Mouse (Mus musculus): Measurements from ENCODE around the gene Apon. TPM values are rescaled to one million over a fixed set of nuclear protein-coding genes. Genes with fewer than 3 reads are reported as not detected.
A peak's percentile ranks its signal among the peaks of the same experiment; 100 is the strongest.

Gene Apon
- polyA plus RNA-seq, 1 experiment = 3.2 TPM

GRCm38 (mm10) chr10:128297622-128298021 lies 43.7 kb downstream of the Apon start:
- 85% methylated on average over 11 of the region's 11 CpGs for WGBS

GRCm38 (mm10) chr10:128298243-128298642 lies 44.3 kb downstream of the Apon start:
- Histone ChIP-seq H3K27ac (ENCODE audit: control insufficient read depth, insufficient read depth, low read depth, low read length, poor library complexity) (peak overlapping the region; percentile 44; the same call in 1 of the 2 replicates), H3K4me1 (ENCODE audit: control insufficient read depth, insufficient read depth, low read length) (peaks cover 3% of the 10 kb centered on the region; the same call in 1 of the 2 replicates), H3K4me3 (replicated peaks; ENCODE audit: control insufficient read depth, low read depth, low read length) (no peak overlapping the region)
- TF ChIP-seq POLR2A (IDR thresholded peaks at IDR 0.05; ENCODE audit: borderline replicate concordance, control insufficient read depth, low read depth, low read length) (no peak), CTCF (IDR thresholded peaks at IDR 0.05; ENCODE audit: control insufficient read depth, insufficient read depth, low read length) (no peak)
- WGBS = 20% methylated on average over 6 of the region's 6 CpGs

More at GRCm38 (mm10) chr10:128297622-128298021, 43.7 kb downstream of the Apon start:
- Histone ChIP-seq H3K4me3 (replicated peaks; ENCODE audit: control insufficient read depth, low read depth, low read length) (no peak overlapping the region), H3K27ac (ENCODE audit: control insufficient read depth, insufficient read depth, low read depth, low read length, poor library complexity) (peak overlapping the region; percentile 44), H3K4me1 (ENCODE audit: control insufficient read depth, insufficient read depth, low read length) (peaks cover 3% of the 10 kb centered on the region; the same call in 1 of the 2 replicates)
- no peak for TF ChIP-seq POLR2A (IDR thresholded peaks at IDR 0.05; ENCODE audit: borderline replicate concordance, control insufficient read depth, low read depth, low read length)
- TF ChIP-seq CTCF (IDR thresholded peaks at IDR 0.05; ENCODE audit: control insufficient read depth, insufficient read depth, low read length) = no peak

GRCm38 (mm10) chr10:128298702-128299171 lies 44.8 kb downstream of the Apon start, which contains the start of gene Il23a:
Gene Il23a, minus strand, starts transcription at chr10:128298752.
- 51% methylated on average over 11 of the region's 11 CpGs for WGBS
- no peak within 1 kb of the TSS for H3K4me3 ChIP-seq (replicated peaks; ENCODE audit: control insufficient read depth, low read depth, low read length)
- TF ChIP-seq POLR2A (IDR thresholded peaks at IDR 0.05; ENCODE audit: borderline replicate concordance, control insufficient read depth, low read depth, low read length) = no peak
- TF ChIP-seq CTCF (IDR thresholded peaks at IDR 0.05; ENCODE audit: control insufficient read depth, insufficient read depth, low read length) = no peak
- H3K27ac ChIP-seq (ENCODE audit: control insufficient read depth, insufficient read depth, low read depth, low read length, poor library complexity) = peak within 1 kb of the TSS; percentile 44
- peaks cover 3% of the 10 kb centered on the region; the same call in 1 of the 2 replicates for H3K4me1 ChIP-seq (ENCODE audit: control insufficient read depth, insufficient read depth, low read length)

GRCm38 (mm10) chr10:128302357-128302756 lies 48.5 kb downstream of the Apon start:
- H3K4me1 ChIP-seq (ENCODE audit: control insufficient read depth, insufficient read depth, low read length) = peaks cover 5% of the 10 kb centered on the region; the same call in 1 of the 2 replicates
- no peak overlapping the region for H3K27ac ChIP-seq (ENCODE audit: control insufficient read depth, insufficient read depth, low read depth, low read length, poor library complexity)
- TF ChIP-seq CTCF (IDR thresholded peaks at IDR 0.05; ENCODE audit: control insufficient read depth, insufficient read depth, low read length) (no peak), POLR2A (IDR thresholded peaks at IDR 0.05; ENCODE audit: borderline replicate concordance, control insufficient read depth, low read depth, low read length) (no peak)
- H3K4me3 ChIP-seq (replicated peaks; ENCODE audit: control insufficient read depth, low read depth, low read length) = no peak overlapping the region
- 20% methylated on average over 3 of the region's 3 CpGs for WGBS

- H3K4me3 ChIP-seq (replicated peaks; ENCODE audit: control insufficient read depth, low read depth, low read length) = peak overlapping the region; percentile 65
- TF ChIP-seq CTCF (IDR thresholded peaks at IDR 0.05; ENCODE audit: control insufficient read depth, insufficient read depth, low read length) (no peak), POLR2A (IDR thresholded peaks at IDR 0.05; ENCODE audit: borderline replicate concordance, control insufficient read depth, low read depth, low read length) (no peak)
- 0% methylated on average over 9 of the region's 9 CpGs for WGBS
- H3K27ac ChIP-seq (ENCODE audit: control insufficient read depth, insufficient read depth, low read depth, low read length, poor library complexity) = peak overlapping the region; percentile 73
- H3K4me1 ChIP-seq (ENCODE audit: control insufficient read depth, insufficient read depth, low read length) = peaks cover 4% of the 10 kb centered on the region; the same call in 1 of the 2 replicates
These were observed 48.9 kb downstream of the Apon start for GRCm38 (mm10) chr10:128302785-128303125.

GRCm38 (mm10) chr10:128303126-128304021 lies 49.5 kb downstream of the Apon start, which contains the start of gene Pan2:
Gene Pan2, plus strand, starts transcription at chr10:128303335.
- Histone ChIP-seq H3K4me3 (replicated peaks; ENCODE audit: control insufficient read depth, low read depth, low read length) (peak within 1 kb of the TSS; percentile 80), H3K4me1 (ENCODE audit: control insufficient read depth, insufficient read depth, low read length) (peaks cover 3% of the 10 kb centered on the region; the same call in 1 of the 2 replicates), H3K27ac (ENCODE audit: control insufficient read depth, insufficient read depth, low read depth, low read length, poor library complexity) (peak within 1 kb of the TSS; percentile 88)
- WGBS = under 1% methylated on average over 37 of the region's 37 CpGs
- TF ChIP-seq POLR2A (IDR thresholded peaks at IDR 0.05; ENCODE audit: borderline replicate concordance, control insufficient read depth, low read depth, low read length) (peak; percentile 69; the same call in 1 of the 2 replicates), CTCF (IDR thresholded peaks at IDR 0.05; ENCODE audit: control insufficient read depth, insufficient read depth, low read length) (no peak)

Other genes with a start within 250 kb of the Apon start
- 0.90 and 1.4 TPM in 2 replicates for gene Hsd17b6, start 246.5 kb upstream of the Apon start, polyA plus RNA-seq (2011; ENCODE audit: insufficient read depth, insufficient read length, low replicate concordance, missing spikeins)
- gene Prim1, start 238.9 kb upstream of the Apon start, polyA plus RNA-seq (2011; ENCODE audit: insufficient read depth, insufficient read length, low replicate concordance, missing spikeins) = 57.7 and 89.8 TPM in 2 replicates
- gene Naca, start 218.5 kb upstream of the Apon start, polyA plus RNA-seq (2011; ENCODE audit: insufficient read depth, insufficient read length, low replicate concordance, missing spikeins) = 429 and 585 TPM in 2 replicates
- gene Ptges3, start 195.1 kb upstream of the Apon start, polyA plus RNA-seq (2011; ENCODE audit: insufficient read depth, insufficient read length, low replicate concordance, missing spikeins) = 102 and 168 TPM in 2 replicates
- 369 and 567 TPM in 2 replicates for gene Atp5b, start 170.8 kb upstream of the Apon start, polyA plus RNA-seq (2011; ENCODE audit: insufficient read depth, insufficient read length, low replicate concordance, missing spikeins)
- gene Baz2a, start 162.5 kb upstream of the Apon start, polyA plus RNA-seq (2011; ENCODE audit: insufficient read depth, insufficient read length, low replicate concordance, missing spikeins) = 31.8 and 64.0 TPM in 2 replicates
- gene Rbms2, start 73.8 kb upstream of the Apon start, polyA plus RNA-seq (2011; ENCODE audit: insufficient read depth, insufficient read length, low replicate concordance, missing spikeins) = 5.9 and 16.2 TPM in 2 replicates
- 1.3 and 3.2 TPM in 2 replicates for gene Gls2, start 59.6 kb upstream of the Apon start, polyA plus RNA-seq (2011; ENCODE audit: insufficient read depth, insufficient read length, low replicate concordance, missing spikeins)
- 5.1 and 5.3 TPM in 2 replicates for gene Spryd4, start 42.3 kb upstream of the Apon start, polyA plus RNA-seq (2011; ENCODE audit: insufficient read depth, insufficient read length, low replicate concordance, missing spikeins)
- gene Mip, start 28.3 kb upstream of the Apon start, polyA plus RNA-seq (2011; ENCODE audit: insufficient read depth, insufficient read length, low replicate concordance, missing spikeins) = not detected in 2 replicates
- gene Timeless, start 22.0 kb upstream of the Apon start, polyA plus RNA-seq (2011; ENCODE audit: insufficient read depth, insufficient read length, low replicate concordance, missing spikeins) = 45.9 and 61.1 TPM in 2 replicates
- gene Apof, start 14.6 kb downstream of the Apon start, polyA plus RNA-seq (2011; ENCODE audit: insufficient read depth, insufficient read length, low replicate concordance, missing spikeins) = 2.6 and 4.0 TPM in 2 replicates
- gene Stat2, start 16.5 kb downstream of the Apon start, polyA plus RNA-seq (2011; ENCODE audit: insufficient read depth, insufficient read length, low replicate concordance, missing spikeins) = 32.7 and 54.1 TPM in 2 replicates
- 1.5 and 2.1 TPM in 2 replicates for gene Il23a, start 44.7 kb downstream of the Apon start, polyA plus RNA-seq (2011; ENCODE audit: insufficient read depth, insufficient read length, low replicate concordance, missing spikeins)
- gene Pan2, start 49.2 kb downstream of the Apon start, polyA plus RNA-seq (2011; ENCODE audit: insufficient read depth, insufficient read length, low replicate concordance, missing spikeins) = 20.1 and 32.1 TPM in 2 replicates
- gene Cnpy2, start 68.4 kb downstream of the Apon start, polyA plus RNA-seq (2011; ENCODE audit: insufficient read depth, insufficient read length, low replicate concordance, missing spikeins) = 31.1 and 52.5 TPM in 2 replicates
- 61.9 and 64.4 TPM in 2 replicates for gene Cs, start 83.6 kb downstream of the Apon start, polyA plus RNA-seq (2011; ENCODE audit: insufficient read depth, insufficient read length, low replicate concordance, missing spikeins)
- gene Coq10a, start 114.9 kb downstream of the Apon start, polyA plus RNA-seq (2011; ENCODE audit: insufficient read depth, insufficient read length, low replicate concordance, missing spikeins) = 10.7 and 22.9 TPM in 2 replicates
- 14.5 and 17.1 TPM in 2 replicates for gene Ankrd52, start 123.0 kb downstream of the Apon start, polyA plus RNA-seq (2011; ENCODE audit: insufficient read depth, insufficient read length, low replicate concordance, missing spikeins)
- gene Slc39a5, start 147.1 kb downstream of the Apon start, polyA plus RNA-seq (2011; ENCODE audit: insufficient read depth, insufficient read length, low replicate concordance, missing spikeins) = not detected in 2 replicates
- 26.4 and 40.0 TPM in 2 replicates for gene Nabp2, start 157.4 kb downstream of the Apon start, polyA plus RNA-seq (2011; ENCODE audit: insufficient read depth, insufficient read length, low replicate concordance, missing spikeins)
- gene Rnf41, start 157.6 kb downstream of the Apon start, polyA plus RNA-seq (2011; ENCODE audit: insufficient read depth, insufficient read length, low replicate concordance, missing spikeins) = 8.5 and 17.3 TPM in 2 replicates
- gene Smarcc2, start 205.2 kb downstream of the Apon start, polyA plus RNA-seq (2011; ENCODE audit: insufficient read depth, insufficient read length, low replicate concordance, missing spikeins) = 45.0 and 74.4 TPM in 2 replicates
- 1,368 and 2,050 TPM in 2 replicates for gene Myl6, start 240.0 kb downstream of the Apon start, polyA plus RNA-seq (2011; ENCODE audit: insufficient read depth, insufficient read length, low replicate concordance, missing spikeins)
- 0.79 and 2.4 TPM in 2 replicates for gene Myl6b, start 244.6 kb downstream of the Apon start, polyA plus RNA-seq (2011; ENCODE audit: insufficient read depth, insufficient read length, low replicate concordance, missing spikeins)